Mouse (Mus musculus) cerebellum, adult 2 months (tissue): ENCODE results near the gene Bfsp2.

Experiments used
- CTCF ChIP-seq: fragments of 200-500 bp; IDR thresholded peaks from 2 replicates; pipeline ENCODE4 v1.5.1; 2011; ENCODE audit warnings: low read depth, mild to moderate bottlenecking, control low read depth, low read length, moderate library complexity, borderline replicate concordance; ENCODE audit not compliant: insufficient read depth
- POLR2A ChIP-seq: fragments of 200-500 bp; IDR thresholded peaks from 2 replicates; pipeline ENCODE4 v1.6.1; 2011; ENCODE audit warnings: low read length, control low read depth, borderline replicate concordance; ENCODE audit not compliant: insufficient read depth

GRCm38 (mm10) chr9:103383576-103383975 lies 96.6 kb downstream of the Bfsp2 start:
- TF ChIP-seq POLR2A: no peak
- TF ChIP-seq CTCF: no peak
